Mouse (Mus musculus) heart, embryonic 14.5 days (tissue): ENCODE data around the gene Samhd1. TPM values are rescaled to one million over a fixed set of nuclear protein-coding genes. Genes with fewer than 3 reads are reported as not detected.
A peak's percentile ranks its signal among the peaks of the same experiment; 100 is the strongest.

ENCODE experiments used
- ATAC-seq: fragments of 200-750 bp; cut with Nextera tagmentation; 2 replicates; pipeline ENCODE4 v1.8.0; 2017; ENCODE audit warnings: low read depth, moderate TSS enrichment; ENCODE audit not compliant: insufficient number of reproducible peaks, insufficient read depth, low FRiP score
- H3K27ac ChIP-seq, 2 experiments: fragments of 200-500 bp in 1 of 2; fragments of 300-500 bp in 1 of 2; sonication (generic) in 1 of 2; replicated peaks in 1 of 2; 2 replicates each; pipeline ENCODE4 v1.5.1; 2012 to 2014; ENCODE audit warnings: low read depth in 2 of 2, low read length in 2 of 2, control low read depth in 1 of 2, mild to moderate bottlenecking in 1 of 2, mixed read lengths in 1 of 2; ENCODE audit not compliant: control insufficient read depth in 1 of 2, insufficient read depth in 1 of 2
- H3K27me3 ChIP-seq: fragments of 300-500 bp; sonication (generic); 2 replicates; pipeline ENCODE4 v1.6.1; 2014; ENCODE audit warnings: mild to moderate bottlenecking, low read length, control low read depth; ENCODE audit not compliant: control insufficient read depth, insufficient read depth
- H3K36me3 ChIP-seq: fragments of 300-500 bp; sonication (generic); 2 replicates; pipeline ENCODE4 v1.6.1; 2014; ENCODE audit warnings: mild to moderate bottlenecking, control low read depth, low read length, mixed read lengths; ENCODE audit not compliant: control insufficient read depth, insufficient read depth
- H3K4me1 ChIP-seq, 2 experiments: fragments of 200-500 bp in 1 of 2; fragments of 300-500 bp in 1 of 2; sonication (generic) in 1 of 2; 2 replicates each; pipeline ENCODE4 v1.6.1; 2012 to 2014; ENCODE audit warnings: low read length in 2 of 2, control low read depth in 1 of 2, mixed read lengths in 1 of 2; ENCODE audit not compliant: control insufficient read depth in 2 of 2, insufficient read depth in 2 of 2
- H3K4me2 ChIP-seq: fragments of 300-500 bp; sonication (generic); 2 replicates; pipeline ENCODE4 v1.6.1; 2014; ENCODE audit warnings: mild to moderate bottlenecking, low read length
- H3K4me3 ChIP-seq, 2 experiments: fragments of 200-500 bp in 1 of 2; fragments of 300-500 bp in 1 of 2; sonication (generic) in 1 of 2; 2 replicates each; pipeline ENCODE4 v1.5.1; 2012 to 2014; ENCODE audit warnings: low read length in 2 of 2, mild to moderate bottlenecking in 2 of 2, control low read depth in 1 of 2, low read depth in 1 of 2, moderate library complexity in 1 of 2; ENCODE audit not compliant: control insufficient read depth in 1 of 2, insufficient read depth in 1 of 2
- H3K9ac ChIP-seq: fragments of 300-500 bp; sonication (generic); 2 replicates; pipeline ENCODE4 v1.6.1; 2014; ENCODE audit warnings: mild to moderate bottlenecking, low read length
- H3K9me3 ChIP-seq: fragments of 300-500 bp; sonication (generic); 2 replicates; pipeline ENCODE4 v1.6.1; 2016; ENCODE audit warnings: low read length, control low read depth; ENCODE audit not compliant: control insufficient read depth
- WGBS: fragments of 180-500 bp; shearing (Covaris S2); extraction: QIAGEN DNeasy Blood & Tissue Kit; methylation state at CpG from one replicate; pipeline ENCODE4 v1.1.7; 2014; 5-methylcytosine and 5-hydroxymethylcytosine counted together
- polyA plus RNA-seq: library from polyadenylated mRNA; unstranded; fragments of >200 nt; fragmentation: Nextera tagmentation; extraction: Ambion mirVana; gene quantifications from 2 replicates; pipeline ENCODE4 v1.2.1, GENCODE M21; 2014

Gene Samhd1
- polyA plus RNA-seq, 1 experiment from 2014 or later: 18.3 TPM

- Histone ChIP-seq H3K27me3 (no peaks in the 10 kb centered on the region), H3K4me2 (no peak overlapping the region), H3K4me1 (peaks cover 2 to 4% of the 10 kb centered on the region in 2 experiments; a peak in 1 of 4 replicates), H3K4me3 (no peak overlapping the region), H3K36me3 (peaks cover 40% of the 10 kb centered on the region), H3K9me3 (no peaks in the 10 kb centered on the region), H3K27ac (no peak overlapping the region), H3K9ac (no peak overlapping the region)
- WGBS: 51% methylated on average over 12 of the region's 12 CpGs
- no peak; the same call in 1 of the 2 replicates for ATAC-seq
These were observed 35.3 kb downstream of the Samhd1 start for GRCm38 (mm10) chr2:157099532-157100318.

- Histone ChIP-seq H3K4me3 (no peak overlapping the region), H3K27ac (no peak overlapping the region), H3K4me2 (no peak overlapping the region), H3K4me1 (peaks cover 15 to 17% of the 10 kb centered on the region in 2 experiments), H3K36me3 (peaks cover 10% of the 10 kb centered on the region; the same call in 1 of the 2 replicates), H3K9me3 (no peaks in the 10 kb centered on the region), H3K27me3 (no peaks in the 10 kb centered on the region), H3K9ac (no peak overlapping the region)
- ATAC-seq: no peak
- WGBS: 49% methylated on average over 9 of the region's 9 CpGs
These were observed 39.9 kb downstream of the Samhd1 start for GRCm38 (mm10) chr2:157095005-157095755.

- H3K27me3 ChIP-seq: no peaks in the 10 kb centered on the region
- H3K27ac ChIP-seq: no peak overlapping the region; a peak in 1 of 4 replicates
- WGBS: 18% methylated on average over 8 of the region's 8 CpGs
- H3K9ac ChIP-seq: peak overlapping the region; percentile 23; the same call in 1 of the 2 replicates
- 0 out of 2 replicates have a peak overlapping the region, but pooled peaks have one; percentile 8 for H3K4me2 ChIP-seq
- peaks cover 13 to 17% of the 10 kb centered on the region in 2 experiments for H3K4me1 ChIP-seq
- 0 out of 2 replicates have a peak, but pooled peaks cover 3% of the 10 kb centered on the region for H3K36me3 ChIP-seq
- H3K4me3 ChIP-seq: no peak overlapping the region
- no peaks in the 10 kb centered on the region for H3K9me3 ChIP-seq
- peak; percentile 49 for ATAC-seq
These were observed 43.0 kb downstream of the Samhd1 start for GRCm38 (mm10) chr2:157092024-157092423.

- no peaks in the 10 kb centered on the region for H3K27me3 ChIP-seq
These were observed 47.3 kb downstream of the Samhd1 start for GRCm38 (mm10) chr2:157087536-157088317.

GRCm38 (mm10) chr2:157086796-157087195, 48.3 kb downstream of the Samhd1 start, which contains the start of gene Tldc2:
Gene Tldc2 (plus strand): TSS chr2:157087055.
- Histone ChIP-seq H3K36me3 (no peaks in the 10 kb centered on the region), H3K4me3 (no peak within 1 kb of the TSS)
- WGBS: 86% methylated on average over 8 of the region's 8 CpGs

More at GRCm38 (mm10) chr2:157087536-157088317, 47.3 kb downstream of the Samhd1 start:
- H3K9me3 ChIP-seq: no peaks in the 10 kb centered on the region
- WGBS: 76% methylated on average over 14 of the region's 14 CpGs
- no peak overlapping the region for H3K27ac ChIP-seq
- no peak overlapping the region for H3K4me3 ChIP-seq
- H3K36me3 ChIP-seq: no peaks in the 10 kb centered on the region
- H3K9ac ChIP-seq: no peak overlapping the region
- no peak for ATAC-seq
- peaks cover 13 to 20% of the 10 kb centered on the region in 2 experiments for H3K4me1 ChIP-seq
- no peak overlapping the region for H3K4me2 ChIP-seq

GRCm38 (mm10) chr2:157084831-157085585, 50.1 kb downstream of the Samhd1 start:
- Histone ChIP-seq H3K4me1 (peaks cover 7 to 12% of the 10 kb centered on the region in 2 experiments; a peak in 2 of 4 replicates), H3K9ac (no peak overlapping the region), H3K36me3 (no peaks in the 10 kb centered on the region), H3K27ac (no peak overlapping the region), H3K27me3 (no peaks in the 10 kb centered on the region), H3K9me3 (no peaks in the 10 kb centered on the region), H3K4me2 (no peak overlapping the region), H3K4me3 (no peak overlapping the region)
- no peak for ATAC-seq
- 77% methylated on average over 7 of the region's 7 CpGs for WGBS

More at GRCm38 (mm10) chr2:157086796-157087195, 48.3 kb downstream of the Samhd1 start, which contains the start of gene Tldc2:
- Histone ChIP-seq H3K27me3 (no peaks in the 10 kb centered on the region), H3K4me1 (peaks cover 13 to 20% of the 10 kb centered on the region in 2 experiments; a peak in 3 of 4 replicates), H3K9ac (no peak within 1 kb of the TSS), H3K9me3 (no peaks in the 10 kb centered on the region), H3K4me2 (no peak within 1 kb of the TSS), H3K27ac (no peak within 1 kb of the TSS)
- ATAC-seq: no peak
